Mouse (Mus musculus) heart, embryonic 10.5 days (tissue): ENCODE results near the gene Gdi2. TPM values are rescaled to one million over a fixed set of nuclear protein-coding genes. Genes with fewer than 3 reads are reported as not detected.

ENCODE experiments used
- DNase-seq: peaks from one replicate; pipeline ENCODE4 v3.0.0-alpha.2; 2017; ENCODE audit warnings: low spot score
- H3K27ac ChIP-seq: fragments of 300-500 bp; sonication (generic); 2 replicates; pipeline ENCODE4 v1.5.1; 2016; ENCODE audit warnings: mild to moderate bottlenecking
- H3K27me3 ChIP-seq: fragments of 300-500 bp; sonication (generic); 2 replicates; pipeline ENCODE4 v1.6.1; 2016; ENCODE audit warnings: mild to moderate bottlenecking; ENCODE audit not compliant: poor library complexity, insufficient read depth, severe bottlenecking
- H3K36me3 ChIP-seq: fragments of 300-500 bp; sonication (generic); 2 replicates; pipeline ENCODE4 v1.6.1; 2016; ENCODE audit warnings: mild to moderate bottlenecking, moderate library complexity
- H3K4me1 ChIP-seq: fragments of 300-500 bp; sonication (generic); 2 replicates; pipeline ENCODE4 v1.6.1; 2016; ENCODE audit warnings: mild to moderate bottlenecking
- H3K4me3 ChIP-seq: fragments of 300-500 bp; sonication (generic); 2 replicates; pipeline ENCODE4 v1.5.1; 2016; ENCODE audit warnings: mild to moderate bottlenecking, moderate library complexity
- H3K9me3 ChIP-seq: fragments of 300-500 bp; sonication (generic); 2 replicates; pipeline ENCODE4 v1.6.1; 2016; ENCODE audit warnings: mild to moderate bottlenecking, moderate library complexity
- WGBS: fragments of 180-500 bp; shearing (Covaris S2); methylation state at CpG from one replicate; pipeline ENCODE4 v1.1.7; 2016; 5-methylcytosine and 5-hydroxymethylcytosine counted together
- polyA plus RNA-seq: library from polyadenylated mRNA; unstranded; fragments of >200 nt; fragmentation: Nextera tagmentation; extraction: Ambion mirVana; gene quantifications from 2 replicates; pipeline ENCODE4 v1.2.1, GENCODE M21; 2016

The Gdi2 gene
- polyA plus RNA-seq, 1 experiment from 2014 or later, result 362 TPM

DNA sequence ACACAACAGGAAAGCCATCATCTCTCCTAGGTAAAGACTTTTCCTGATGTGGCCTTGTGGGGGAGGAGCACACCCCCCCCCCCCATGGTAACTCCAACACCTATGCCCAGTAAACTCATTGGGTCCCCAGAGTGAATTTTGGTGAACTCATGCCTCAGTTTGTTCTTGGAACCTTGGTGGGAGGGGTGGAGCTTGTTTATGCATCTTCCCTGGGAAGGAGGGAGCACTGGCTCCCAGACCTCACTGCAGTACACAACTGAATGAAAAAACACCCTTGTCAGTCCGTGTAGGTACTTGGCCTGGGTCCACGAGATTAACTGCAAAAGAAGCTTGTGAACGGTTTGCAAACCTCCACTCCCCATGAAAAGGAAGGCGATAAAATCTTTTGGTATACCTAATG is 5.4 kb upstream of the Gdi2 start:
- DNase-seq, result no peak
- Histone ChIP-seq H3K4me1 (no peaks in the 10 kb centered on the region), H3K4me3 (no peak overlapping the region), H3K36me3 (no peaks in the 10 kb centered on the region), H3K9me3 (no peaks in the 10 kb centered on the region), H3K27ac (no peak overlapping the region), H3K27me3 (no peaks in the 10 kb centered on the region)
- WGBS, result 59% methylated on average over 4 of the region's 4 CpGs

DNA sequence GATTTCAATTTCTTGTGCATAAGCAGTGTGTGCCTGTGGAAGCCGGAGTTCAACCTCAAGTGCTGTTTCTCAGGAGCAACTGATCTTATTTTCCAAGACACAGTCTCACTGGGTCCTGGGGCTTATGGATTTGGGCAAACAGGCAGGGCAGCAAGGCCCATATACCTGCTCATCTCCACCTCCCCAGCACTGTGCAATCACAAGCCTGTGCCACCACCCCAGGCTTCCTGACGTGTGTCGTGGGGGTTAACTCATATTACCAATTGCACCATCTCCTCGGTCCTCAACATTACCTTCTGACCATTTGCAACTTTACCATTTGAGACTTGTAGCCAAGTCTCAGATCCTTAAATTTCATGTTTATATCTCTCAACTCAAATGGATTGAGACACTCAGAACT is 3.7 kb upstream of the Gdi2 start:
- WGBS, result 85% methylated on average over 4 of the region's 4 CpGs

DNA sequence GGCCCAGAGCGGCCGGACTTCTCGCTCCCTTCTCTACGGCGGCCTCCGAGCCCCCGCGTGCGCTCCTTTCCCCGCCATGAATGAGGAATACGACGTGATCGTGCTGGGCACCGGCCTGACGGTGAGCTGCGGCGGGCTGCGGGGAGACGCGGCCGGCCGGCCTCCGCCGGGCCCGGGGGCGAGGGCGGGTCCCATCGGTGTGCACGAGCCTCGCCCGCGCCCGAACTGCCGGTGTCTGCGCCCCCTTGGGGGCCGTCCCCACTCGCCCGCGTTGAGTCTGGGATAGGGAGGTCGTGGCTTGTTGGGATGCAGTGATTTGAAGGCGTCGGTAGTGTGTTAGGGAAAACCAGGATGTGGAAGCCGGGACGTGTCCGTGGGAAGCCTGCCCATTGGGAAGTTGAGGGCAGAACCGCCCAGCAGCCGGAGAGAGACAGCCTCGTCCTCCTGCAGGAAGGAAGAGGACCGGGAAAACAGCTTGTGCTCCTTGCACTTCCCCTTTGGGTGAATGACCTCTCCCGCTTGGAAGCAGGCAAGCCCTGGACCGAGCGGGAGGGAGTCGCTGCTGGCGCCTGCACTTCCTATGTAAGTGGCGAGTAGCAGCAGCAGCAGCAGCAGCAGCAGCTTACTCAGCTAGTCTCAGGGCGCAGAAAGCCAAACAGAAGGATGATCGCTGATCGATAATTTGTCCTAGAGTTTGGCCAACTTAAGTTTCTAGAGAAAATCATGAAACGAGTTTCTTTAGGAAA is 533 bp downstream of the Gdi2 start:
- peak overlapping the region; percentile 98 for H3K27ac ChIP-seq
- no peaks in the 10 kb centered on the region for H3K27me3 ChIP-seq
- peak; percentile 90 for DNase-seq
- no peaks in the 10 kb centered on the region for H3K9me3 ChIP-seq
- peaks cover 11% of the 10 kb centered on the region; the same call in 1 of the 2 replicates for H3K4me1 ChIP-seq
- H3K36me3 ChIP-seq, result no peaks in the 10 kb centered on the region
- under 1% methylated on average over 58 of the region's 59 CpGs for WGBS
- H3K4me3 ChIP-seq, result peak overlapping the region; percentile 98

More for the DNA sequence above, 3.7 kb upstream of the Gdi2 start:
- Histone ChIP-seq H3K36me3 (no peaks in the 10 kb centered on the region), H3K27ac (no peak overlapping the region), H3K4me1 (no peaks in the 10 kb centered on the region), H3K4me3 (no peak overlapping the region), H3K9me3 (no peaks in the 10 kb centered on the region), H3K27me3 (no peaks in the 10 kb centered on the region)
- no peak for DNase-seq

DNA sequence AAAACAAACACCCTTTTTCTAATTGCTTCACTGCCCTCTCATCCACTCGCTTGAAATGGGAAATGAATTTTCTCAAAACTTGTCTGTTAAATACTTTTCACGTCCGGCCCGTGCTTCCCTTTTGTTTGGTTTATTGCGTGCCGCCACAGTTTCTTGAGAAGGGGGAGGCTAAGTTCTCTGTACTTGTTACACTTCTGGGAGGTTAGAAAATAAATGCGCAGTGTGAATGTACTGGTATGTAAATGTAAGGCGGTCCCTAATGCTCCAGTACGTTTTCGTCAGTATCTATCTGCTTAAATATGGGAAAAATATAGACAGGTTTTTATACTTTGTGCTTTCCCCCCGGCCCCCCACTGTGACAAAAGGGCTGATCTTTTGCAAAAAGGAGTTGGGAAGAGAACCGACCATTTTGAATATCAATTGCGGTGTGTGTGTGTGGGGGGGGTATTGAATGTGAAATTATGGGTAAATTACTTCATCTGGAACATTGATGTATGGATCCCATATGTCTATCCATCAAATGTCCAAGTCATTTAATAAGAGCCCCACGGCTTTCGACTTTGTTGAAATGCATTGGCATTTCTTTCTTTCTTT is 1.2 kb downstream of the Gdi2 start:
- Histone ChIP-seq H3K9me3 (no peaks in the 10 kb centered on the region), H3K4me1 (peaks cover 11% of the 10 kb centered on the region; the same call in 1 of the 2 replicates), H3K27me3 (no peaks in the 10 kb centered on the region), H3K27ac (peak overlapping the region; percentile 98), H3K36me3 (no peaks in the 10 kb centered on the region), H3K4me3 (peak overlapping the region; percentile 98)
- WGBS, result 6% methylated on average over 15 of the region's 15 CpGs
- no peak for DNase-seq

DNA sequence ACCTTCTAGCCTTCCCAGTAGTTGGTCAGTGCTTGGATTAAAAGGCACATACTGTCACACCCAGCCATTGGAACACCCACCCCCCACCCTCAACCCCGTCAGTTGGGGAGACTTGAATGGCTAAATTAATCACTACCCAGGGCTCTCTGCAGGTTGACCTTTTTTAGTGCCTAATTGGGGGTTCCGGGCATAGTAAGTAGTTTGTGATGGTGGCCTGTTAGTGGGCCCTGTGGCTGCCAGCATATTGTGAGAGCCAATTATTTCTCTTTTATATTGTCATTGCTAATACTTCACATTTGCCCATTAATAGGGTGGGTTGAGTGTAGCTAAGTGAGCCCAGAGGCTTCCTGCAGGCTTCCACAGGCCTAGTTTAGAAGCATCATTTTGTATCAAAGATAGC is 2.3 kb downstream of the Gdi2 start:
- H3K27ac ChIP-seq, result no peak overlapping the region
- no peaks in the 10 kb centered on the region for H3K27me3 ChIP-seq
- no peaks in the 10 kb centered on the region for H3K36me3 ChIP-seq
- DNase-seq, result no peak
- WGBS, result 59% methylated on average over 2 of the region's 2 CpGs
- H3K4me3 ChIP-seq, result peak overlapping the region; percentile 98; the same call in 1 of the 2 replicates
- H3K9me3 ChIP-seq, result no peaks in the 10 kb centered on the region
- H3K4me1 ChIP-seq, result peaks cover 16% of the 10 kb centered on the region

DNA sequence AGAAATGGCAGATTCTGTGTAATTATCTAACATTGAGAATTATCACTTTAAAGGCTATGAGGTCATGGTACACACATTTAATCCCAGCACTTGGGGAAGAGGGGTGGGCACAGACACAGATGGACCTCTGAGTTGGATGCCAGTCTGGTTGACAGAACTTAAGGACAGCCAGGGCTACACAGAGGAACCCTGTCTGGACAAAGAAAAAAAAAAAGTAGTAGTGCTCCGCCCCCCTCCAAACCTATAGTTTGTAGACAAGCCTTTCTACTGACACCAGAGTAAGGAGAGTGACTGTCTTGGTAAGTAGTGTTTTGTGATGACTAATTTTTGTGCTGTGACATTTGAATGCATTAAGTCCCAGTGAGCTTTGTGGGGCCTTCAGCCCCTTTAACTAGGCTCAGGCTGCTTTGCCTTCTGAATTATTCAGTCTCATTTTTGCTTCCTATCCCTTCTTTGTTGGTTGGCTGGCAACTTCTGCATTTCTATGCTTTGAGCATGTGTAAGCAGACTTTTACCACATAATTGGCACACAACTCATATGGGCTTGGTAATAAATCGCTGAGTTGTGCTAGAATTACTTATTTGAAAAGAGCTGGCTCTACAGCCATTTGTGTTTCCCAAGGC is 3.4 kb downstream of the Gdi2 start:
- peaks cover 19% of the 10 kb centered on the region for H3K4me1 ChIP-seq
- no peaks in the 10 kb centered on the region for H3K27me3 ChIP-seq
- no peaks in the 10 kb centered on the region for H3K36me3 ChIP-seq
- H3K27ac ChIP-seq, result no peak overlapping the region
- 96% methylated on average over 2 of the region's 2 CpGs for WGBS
- no peaks in the 10 kb centered on the region for H3K9me3 ChIP-seq
- DNase-seq, result no peak
- H3K4me3 ChIP-seq, result no peak overlapping the region

DNA sequence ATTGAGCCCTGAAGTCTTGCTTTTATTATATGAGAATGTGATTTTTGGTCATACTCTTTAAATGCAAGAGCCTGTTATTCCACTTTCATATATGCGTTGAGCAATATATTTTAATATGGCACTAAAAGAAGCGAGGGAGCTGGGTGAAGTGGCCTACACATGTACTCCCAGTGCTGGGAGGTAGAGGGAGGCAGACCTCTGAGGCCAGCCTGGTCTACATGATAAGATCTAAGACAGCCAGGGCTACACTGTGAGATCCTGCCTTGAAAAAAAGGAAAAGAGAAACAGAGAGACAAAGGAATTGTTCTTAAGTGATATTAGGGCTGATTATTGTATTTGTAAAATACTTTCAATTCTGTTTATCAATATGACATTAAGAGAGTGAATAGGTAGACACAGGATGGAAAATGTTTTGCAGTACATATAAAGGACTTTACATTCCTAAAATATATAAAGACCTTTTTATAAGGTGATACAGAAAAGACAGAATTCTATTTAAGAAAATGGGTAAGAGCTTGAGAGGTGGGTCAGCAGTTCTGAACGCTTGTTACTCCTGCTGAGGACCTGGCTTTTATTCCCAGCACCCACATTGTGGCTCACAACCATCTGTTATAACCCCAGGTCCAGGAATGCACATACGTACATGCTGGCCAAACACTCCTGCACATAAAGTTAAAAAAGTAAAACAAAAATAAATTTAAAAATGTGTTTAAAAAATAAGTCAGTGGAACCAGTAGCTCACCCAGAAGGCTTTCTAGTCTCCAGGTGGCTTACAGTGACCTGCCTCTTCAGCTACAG is 6.4 kb downstream of the Gdi2 start:
- H3K27me3 ChIP-seq, result no peaks in the 10 kb centered on the region
- 93% methylated on average over 4 of the region's 4 CpGs for WGBS
- H3K4me3 ChIP-seq, result no peak overlapping the region
- H3K27ac ChIP-seq, result no peak overlapping the region
- H3K36me3 ChIP-seq, result peaks cover 13% of the 10 kb centered on the region
- H3K9me3 ChIP-seq, result no peaks in the 10 kb centered on the region
- H3K4me1 ChIP-seq, result peaks cover 19% of the 10 kb centered on the region
- no peak for DNase-seq

DNA sequence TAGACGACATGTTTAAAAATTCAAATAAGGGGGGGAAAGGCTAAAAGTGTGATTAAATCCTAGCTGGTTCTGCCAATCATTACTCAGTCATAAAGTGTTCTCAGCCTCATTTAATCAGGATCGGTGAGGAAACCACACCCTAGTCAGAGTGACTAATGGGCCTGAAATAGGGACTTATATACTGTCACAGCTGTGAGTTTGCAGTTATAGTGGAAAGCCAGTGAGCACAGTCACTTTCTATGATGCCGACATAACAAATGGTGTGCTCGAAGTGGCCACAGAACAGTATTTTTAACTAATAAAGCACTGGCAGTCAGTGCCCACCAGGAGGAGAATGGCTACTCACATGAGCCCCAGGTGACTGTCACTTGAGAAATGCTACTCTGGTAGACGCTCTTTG is 7.1 kb downstream of the Gdi2 start:
- Histone ChIP-seq H3K36me3 (peaks cover 19% of the 10 kb centered on the region), H3K4me1 (peaks cover 16% of the 10 kb centered on the region), H3K9me3 (no peaks in the 10 kb centered on the region), H3K4me3 (no peak overlapping the region), H3K27me3 (no peaks in the 10 kb centered on the region), H3K27ac (no peak overlapping the region)
- no peak for DNase-seq
- WGBS, result 76% methylated on average over 5 of the region's 5 CpGs

DNA sequence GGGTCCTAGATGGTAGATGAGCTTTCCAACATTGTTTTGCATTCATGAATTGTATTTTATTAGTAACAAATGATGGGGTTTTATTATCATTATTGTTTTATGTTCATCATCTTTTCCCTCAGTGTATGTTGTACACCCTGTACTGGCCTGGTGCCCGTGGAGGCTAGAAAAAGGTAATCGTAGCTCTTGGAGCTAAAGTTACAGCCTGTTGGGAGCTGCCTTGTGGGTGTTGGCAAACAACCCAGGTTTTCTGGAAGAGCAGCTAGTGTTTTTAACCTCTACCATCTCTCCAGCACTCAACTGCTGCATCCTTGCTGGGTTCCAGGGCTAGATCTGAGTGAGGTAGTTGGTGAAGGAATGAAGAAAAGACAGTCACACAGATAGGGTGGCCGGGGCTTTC is 9.5 kb downstream of the Gdi2 start:
- DNase-seq, result no peak
- no peaks in the 10 kb centered on the region for H3K27me3 ChIP-seq
- 90% methylated on average over 3 of the region's 3 CpGs for WGBS
- H3K27ac ChIP-seq, result no peak overlapping the region
- H3K4me1 ChIP-seq, result peaks cover 8% of the 10 kb centered on the region
- H3K4me3 ChIP-seq, result no peak overlapping the region
- H3K9me3 ChIP-seq, result no peaks in the 10 kb centered on the region
- H3K36me3 ChIP-seq, result peaks cover 37% of the 10 kb centered on the region

DNA sequence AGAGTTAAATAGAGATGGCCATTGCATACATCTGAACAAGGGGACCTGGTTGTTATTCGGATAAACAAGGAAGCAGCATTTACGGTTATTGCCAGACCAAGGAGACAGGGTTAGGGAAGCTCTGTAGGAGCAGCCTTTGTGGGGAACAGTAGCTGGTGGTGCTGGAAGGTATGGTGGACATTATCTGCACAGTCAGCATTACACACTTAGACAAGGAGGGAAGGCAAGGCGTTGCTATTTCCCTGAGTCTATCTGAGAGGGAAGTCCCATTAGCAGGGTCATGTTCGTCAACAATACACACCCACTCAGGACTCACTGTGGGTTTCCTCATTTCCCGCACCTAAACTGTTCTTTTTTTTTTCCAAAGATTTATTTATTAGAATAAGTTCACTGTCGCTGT is 10.0 kb downstream of the Gdi2 start:
- H3K4me3 ChIP-seq, result no peak overlapping the region
- no peak overlapping the region for H3K27ac ChIP-seq
- 83% methylated on average over 6 of the region's 6 CpGs for WGBS
- DNase-seq, result no peak
- no peaks in the 10 kb centered on the region for H3K9me3 ChIP-seq
- peaks cover 8% of the 10 kb centered on the region for H3K4me1 ChIP-seq
- peaks cover 41% of the 10 kb centered on the region for H3K36me3 ChIP-seq
- H3K27me3 ChIP-seq, result no peaks in the 10 kb centered on the region

DNA sequence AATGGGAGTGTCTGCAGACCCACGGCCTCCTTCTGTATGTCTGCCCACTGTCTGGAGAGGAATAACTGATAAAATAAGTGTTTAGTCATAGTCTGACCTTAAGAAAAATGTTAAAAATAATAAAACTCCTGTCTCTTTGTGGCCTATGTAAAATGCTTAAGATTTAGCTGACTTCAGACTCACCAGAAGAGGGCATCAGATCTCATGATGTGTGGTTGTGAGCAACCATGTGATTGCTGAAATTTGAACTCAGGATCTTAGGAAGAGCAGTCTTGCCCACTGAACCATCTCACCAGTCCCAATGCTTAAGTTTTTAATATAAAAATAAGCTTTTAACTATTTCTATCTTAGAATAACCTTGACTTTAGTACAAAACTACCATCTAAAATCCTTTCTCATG is 25.3 kb downstream of the Gdi2 start:
- DNase-seq, result no peak
- no peak overlapping the region for H3K27ac ChIP-seq
- no peak overlapping the region for H3K4me3 ChIP-seq
- WGBS, result 100% methylated on average over 1 of the region's 1 CpGs
- no peaks in the 10 kb centered on the region for H3K4me1 ChIP-seq
- peaks cover 84% of the 10 kb centered on the region for H3K36me3 ChIP-seq
- H3K9me3 ChIP-seq, result no peaks in the 10 kb centered on the region
- no peaks in the 10 kb centered on the region for H3K27me3 ChIP-seq

DNA sequence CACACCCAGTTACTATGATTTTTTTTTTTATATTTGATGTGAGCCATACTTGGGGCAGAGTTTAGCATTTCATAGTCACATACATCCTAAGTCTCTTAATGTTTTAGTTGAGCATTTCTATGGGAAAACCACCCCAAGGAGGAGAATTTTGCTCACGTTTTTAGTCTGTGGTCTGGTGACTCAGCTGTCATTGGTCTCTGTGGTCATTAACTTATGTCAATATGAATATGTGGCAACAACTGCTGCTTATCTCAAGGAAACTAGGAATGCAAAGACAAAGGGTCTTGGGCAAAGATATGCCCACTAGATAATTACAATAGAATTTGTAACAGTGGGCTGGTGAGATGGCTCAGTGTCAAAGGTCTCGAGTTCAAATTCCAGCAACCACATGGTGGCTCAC is 26.1 kb downstream of the Gdi2 start:
- no peak overlapping the region for H3K4me3 ChIP-seq
- no peaks in the 10 kb centered on the region for H3K4me1 ChIP-seq
- DNase-seq, result no peak
- no peak overlapping the region for H3K27ac ChIP-seq
- WGBS, result 86% methylated on average over 2 of the region's 2 CpGs
- no peaks in the 10 kb centered on the region for H3K27me3 ChIP-seq
- H3K9me3 ChIP-seq, result no peaks in the 10 kb centered on the region
- peaks cover 85% of the 10 kb centered on the region for H3K36me3 ChIP-seq

DNA sequence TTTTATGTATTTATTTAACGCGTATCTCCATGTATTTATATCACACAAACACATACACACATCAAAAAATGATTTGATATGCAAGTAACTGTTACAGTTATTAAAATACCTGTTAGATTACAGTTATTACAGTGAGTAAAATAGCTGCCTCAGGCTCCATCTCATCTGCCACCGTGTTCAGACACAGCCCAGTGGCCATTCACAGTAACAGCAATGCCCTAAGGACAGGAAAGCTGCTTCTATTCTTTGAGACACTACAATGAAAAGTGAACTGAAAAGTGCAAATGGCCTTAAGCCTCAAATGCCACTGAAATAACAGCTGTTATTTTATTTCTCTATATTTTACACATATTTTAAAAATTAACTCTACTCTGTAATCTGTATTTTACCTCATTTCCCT is 52.9 kb downstream of the Gdi2 start:
- Histone ChIP-seq H3K4me1 (no peaks in the 10 kb centered on the region), H3K27me3 (no peaks in the 10 kb centered on the region), H3K9me3 (no peaks in the 10 kb centered on the region), H3K36me3 (peaks cover 69% of the 10 kb centered on the region), H3K27ac (no peak overlapping the region), H3K4me3 (no peak overlapping the region)
- 87% methylated on average over 3 of the region's 3 CpGs for WGBS
- no peak for DNase-seq
